In the genomic region with DNA sequence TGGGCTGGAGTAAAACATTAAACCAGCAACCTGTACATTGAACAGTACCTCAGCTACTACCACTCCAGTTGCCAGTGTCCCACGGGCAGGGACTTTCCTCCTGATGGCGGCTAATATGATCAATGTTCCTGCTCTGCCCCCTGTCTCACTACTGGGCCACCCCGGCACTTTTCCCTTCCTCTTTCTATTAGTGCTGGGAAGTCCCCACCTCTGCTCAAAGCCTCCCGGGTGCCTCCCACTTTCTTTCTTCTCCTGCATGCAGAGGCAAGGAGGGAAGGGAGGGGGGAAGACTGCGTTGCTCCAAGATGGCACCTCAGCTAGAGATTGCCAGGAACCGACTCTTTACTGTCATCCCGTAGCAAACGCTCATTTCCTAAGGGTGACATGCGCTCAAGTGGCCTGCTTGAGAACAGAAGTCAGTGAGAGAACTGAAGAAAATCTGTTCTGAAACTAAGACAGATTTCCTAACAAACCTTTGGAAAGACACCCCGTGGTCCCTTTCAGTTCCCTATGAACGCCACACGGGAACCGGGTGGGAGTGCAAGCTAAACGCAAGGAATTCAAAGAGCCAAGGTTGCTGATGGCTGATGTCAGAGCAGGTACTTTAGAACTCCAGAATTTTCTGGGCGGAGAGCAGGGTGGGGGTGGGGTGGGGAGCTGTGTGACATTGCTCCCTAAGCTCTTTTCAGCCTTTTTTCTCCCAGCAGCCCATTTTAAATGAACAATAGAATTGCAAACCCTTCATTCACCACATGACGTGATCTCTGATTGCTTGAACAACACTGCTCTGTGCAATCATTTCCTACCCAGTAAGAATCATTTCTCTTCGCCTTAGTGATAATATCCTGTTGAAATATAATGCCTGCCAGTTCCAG, we compare ENCODE assay signal across 9 mouse cellular contexts.
A peak's percentile ranks its signal among the peaks of the same experiment; 100 is the strongest.
DNase-seq lines count a peak whose midpoint lies in the region; ATAC-seq and TF ChIP-seq lines count a peak whose summit lies in the region.
"Had no signal": no experiment of that assay in that cellular context is flagged by ENCODE, and none has a peak within 500 bp of the region (broad histone marks: within the 10 kb centered on the region; RNA-seq: fewer than 3 reads in every experiment).

No protein-coding gene starts in this region.

- peak overlapping the region; percentile 48 for H3K4me2 ChIP-seq in intestine, embryonic 16.5 days (ENCODE audit: low read depth, low read length)
- peak overlapping the region; percentile 40 for H3K4me2 ChIP-seq in limb, embryonic 14.5 days (replicated peaks; ENCODE audit: low read depth, low read length, severe bottlenecking)
- H3K4me2 ChIP-seq in midbrain, embryonic 11.5 days: peak overlapping the region; percentile 34

- WGBS in bone marrow, adult 2 months: 23% methylated on average over 17 of the region's 17 CpGs
- WGBS in intestine, embryonic 16.5 days: 26% methylated on average over 17 of the region's 17 CpGs
- WGBS in limb, embryonic 14.5 days: 30% methylated on average over 17 of the region's 17 CpGs
- WGBS in midbrain, embryonic 11.5 days: 21% methylated on average over 17 of the region's 17 CpGs

- peak overlapping the region; percentile 60 for H3K27ac ChIP-seq in gastrocnemius, adult 2 months
- H3K27ac ChIP-seq in bone marrow, adult 2 months (ENCODE audit: control insufficient read depth, insufficient read depth, low read depth, low read length, poor library complexity): no peak overlapping the region
- peak overlapping the region; percentile 71 for H3K27ac ChIP-seq in intestine, embryonic 16.5 days (ENCODE audit: low read length)
- 0 out of 2 replicates have a peak overlapping the region, but pooled peaks have one; percentile 38 for H3K27ac ChIP-seq in limb, embryonic 14.5 days (replicated peaks; ENCODE audit: low read depth, low read length)
- H3K27ac ChIP-seq in midbrain, embryonic 11.5 days (ENCODE audit: low read depth, low read length): peak overlapping the region; percentile 68

- peak overlapping the region; percentile 49; the same call in 1 of the 2 replicates for H3K9ac ChIP-seq in intestine, embryonic 16.5 days (ENCODE audit: low read depth, low read length)
- peak overlapping the region; percentile 39 for H3K9ac ChIP-seq in limb, embryonic 14.5 days (ENCODE audit: low read depth, low read length, severe bottlenecking)
- peak overlapping the region; percentile 34 for H3K9ac ChIP-seq in midbrain, embryonic 11.5 days (ENCODE audit: low read length)

- no peak for TF ChIP-seq POLR2A in bone marrow, adult 2 months (IDR thresholded peaks at IDR 0.05; ENCODE audit: borderline replicate concordance, control insufficient read depth, low read depth, low read length)
- TF ChIP-seq POLR2A in limb, embryonic 14.5 days (IDR thresholded peaks at IDR 0.05; ENCODE audit: borderline replicate concordance, extremely low read depth, insufficient read depth, insufficient read length): no peak

- DNase-seq in gastrocnemius, adult 2 months: no peak
- DNase-seq in gastrocnemius, postnatal 14 days: no peak
- peak; percentile 20 to 34 for DNase-seq in frontal cortex, postnatal 10 days (ENCODE audit: low spot score in 2 of 2)
- DNase-seq in limb, embryonic 14.5 days (ENCODE audit: low spot score): peak; percentile 11
- DNase-seq in midbrain, embryonic 11.5 days (ENCODE audit: low spot score, missing footprints): peak; percentile 91
- DNase-seq in testis, postnatal 10 days (ENCODE audit: low spot score): peak; percentile 45

- no peaks in the 10 kb centered on the region for H3K36me3 ChIP-seq in intestine, embryonic 16.5 days (ENCODE audit: control insufficient read depth, insufficient read depth, low read length)
- H3K36me3 ChIP-seq in limb, embryonic 14.5 days (ENCODE audit: control insufficient read depth, insufficient read depth, low read length): no peaks in the 10 kb centered on the region
- no peaks in the 10 kb centered on the region for H3K36me3 ChIP-seq in midbrain, embryonic 11.5 days (ENCODE audit: control insufficient read depth, insufficient read depth, low read length)
- H3K36me3 ChIP-seq: G1E had no signal

- no peaks in the 10 kb centered on the region; the same call in 1 of the 2 replicates for H3K4me1 ChIP-seq in bone marrow, adult 2 months (ENCODE audit: control insufficient read depth, insufficient read depth, low read length)
- H3K4me1 ChIP-seq in intestine, embryonic 16.5 days (ENCODE audit: control insufficient read depth, insufficient read depth, low read length): no peaks in the 10 kb centered on the region
- H3K4me1 ChIP-seq in limb, embryonic 14.5 days (ENCODE audit: control insufficient read depth, insufficient read depth, low read length): no peaks in the 10 kb centered on the region
- peaks cover 5% of the 10 kb centered on the region; the same call in 1 of the 2 replicates for H3K4me1 ChIP-seq in midbrain, embryonic 11.5 days (ENCODE audit: control insufficient read depth, insufficient read depth, low read length)

- H3K9me3 ChIP-seq in intestine, embryonic 16.5 days (ENCODE audit: control insufficient read depth, low read length): no peaks in the 10 kb centered on the region
- H3K9me3 ChIP-seq in limb, embryonic 14.5 days (ENCODE audit: control insufficient read depth, low read length): no peaks in the 10 kb centered on the region
- no peaks in the 10 kb centered on the region for H3K9me3 ChIP-seq in midbrain, embryonic 11.5 days (ENCODE audit: control insufficient read depth, low read length)
- H3K9me3 ChIP-seq: G1E had no signal

- H3K27me3 ChIP-seq in intestine, embryonic 16.5 days (replicated peaks; ENCODE audit: control insufficient read depth, insufficient read depth, low read length): no peaks in the 10 kb centered on the region
- no peaks in the 10 kb centered on the region for H3K27me3 ChIP-seq in limb, embryonic 14.5 days (ENCODE audit: control insufficient read depth, insufficient read depth, low read length)
- H3K27me3 ChIP-seq in midbrain, embryonic 11.5 days (ENCODE audit: control insufficient read depth, insufficient read depth, low read length): no peaks in the 10 kb centered on the region

- intact Hi-C loops in gastrocnemius, adult 2 months (cut with DNase I): loop anchor here (10.0 kb wide), 1 partner anchor 313 kb away; no protein-coding TSS in a partner anchor
- intact Hi-C loops in gastrocnemius, postnatal 14 days (cut with DNase I; ENCODE audit: low total_unique reads): no loop called here

- TF ChIP-seq CTCF in gastrocnemius, adult 2 months (IDR thresholded peaks at IDR 0.05): no peak
- TF ChIP-seq CTCF in bone marrow, adult 2 months (IDR thresholded peaks at IDR 0.05; ENCODE audit: control insufficient read depth, insufficient read depth, low read length): no peak

- peak; percentile 75 for ATAC-seq in intestine, embryonic 16.5 days
- no peak; the same call in 1 of the 2 replicates for ATAC-seq in limb, embryonic 14.5 days (ENCODE audit: low FRiP score, low read depth)
- ATAC-seq in midbrain, embryonic 11.5 days (ENCODE audit: low FRiP score): peak; percentile 80

- H3K4me3 ChIP-seq in gastrocnemius, adult 2 months: peak overlapping the region; percentile 57
- peak overlapping the region; percentile 54 for H3K4me3 ChIP-seq in bone marrow, adult 2 months (replicated peaks; ENCODE audit: control insufficient read depth, low read depth, low read length)
- peak overlapping the region; percentile 38 for H3K4me3 ChIP-seq in intestine, embryonic 16.5 days (ENCODE audit: low read length)
- peak overlapping the region; percentile 21 for H3K4me3 ChIP-seq in limb, embryonic 14.5 days (replicated peaks; ENCODE audit: low read length)
- H3K4me3 ChIP-seq in midbrain, embryonic 11.5 days (ENCODE audit: low read depth, low read length): peak overlapping the region; percentile 14; the same call in 1 of the 2 replicates

Comparison
In these comparisons a context has a peak if more than half of its experiments do, and no peak if none do; other contexts are left out.
1. DNase-seq: peak in frontal cortex, postnatal 10 days (2 of 2), limb, embryonic 14.5 days (single experiment), midbrain, embryonic 11.5 days (single experiment) and testis, postnatal 10 days (single experiment); none in gastrocnemius, adult 2 months (single experiment) and gastrocnemius, postnatal 14 days (single experiment).
2. Peak in every context shown above with its lines, with median percentiles within 50 percentile points of each other: H3K4me3 ChIP-seq, H3K4me2 ChIP-seq and H3K9ac ChIP-seq.